Mouse (Mus musculus): Measurements from ENCODE around the gene Hbp1.
A peak's percentile ranks its signal among the peaks of the same experiment; 100 is the strongest.

The Hbp1 gene

DNA sequence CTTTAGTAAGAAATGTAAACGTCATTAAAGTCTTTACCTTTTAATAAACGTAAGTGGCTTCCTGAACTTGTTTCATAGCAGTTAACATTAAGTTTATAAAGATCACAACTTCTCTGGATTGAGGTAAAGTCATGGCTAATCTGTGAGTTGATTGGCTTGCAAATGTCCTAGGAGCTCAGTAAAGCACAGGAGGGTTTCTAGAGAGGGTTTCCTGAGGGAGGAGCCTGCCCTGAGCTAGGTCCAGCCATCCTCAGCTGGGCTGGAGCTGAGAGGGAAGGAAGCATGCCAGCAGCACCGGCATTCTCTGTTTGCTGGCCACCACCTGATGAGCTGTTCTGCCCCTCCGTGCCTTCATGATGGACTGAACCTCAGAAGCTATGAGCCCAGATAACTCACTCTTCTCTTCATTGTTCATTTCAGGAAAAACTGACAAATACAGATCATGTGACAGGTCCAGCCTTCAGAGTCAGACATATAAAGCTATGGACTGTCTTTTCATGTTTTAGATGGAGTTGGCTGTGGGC lies 49.9 kb downstream of the Hbp1 start:
- DNase-seq = no peak

DNA sequence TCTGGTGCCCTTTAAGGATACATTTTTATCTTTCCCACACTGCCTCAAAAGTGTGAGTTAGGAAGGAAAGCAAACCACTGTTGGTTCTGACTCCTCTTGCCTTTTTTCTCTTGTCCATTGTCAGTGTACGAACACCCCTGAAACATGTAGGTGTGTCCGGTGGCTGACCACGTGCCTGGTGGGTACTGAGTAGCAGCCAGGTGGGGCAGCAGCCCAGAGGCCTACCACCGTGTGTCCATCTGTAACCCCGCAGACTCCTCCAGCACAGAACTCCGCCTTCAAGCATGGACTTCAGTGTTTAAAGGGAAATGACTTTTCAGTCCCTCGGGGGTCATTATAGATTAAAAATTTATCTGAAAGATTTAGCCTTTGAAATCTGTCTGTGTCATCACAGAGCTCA lies 52.9 kb downstream of the Hbp1 start:
- DNase-seq = peak; percentile 84 to 88

DNA sequence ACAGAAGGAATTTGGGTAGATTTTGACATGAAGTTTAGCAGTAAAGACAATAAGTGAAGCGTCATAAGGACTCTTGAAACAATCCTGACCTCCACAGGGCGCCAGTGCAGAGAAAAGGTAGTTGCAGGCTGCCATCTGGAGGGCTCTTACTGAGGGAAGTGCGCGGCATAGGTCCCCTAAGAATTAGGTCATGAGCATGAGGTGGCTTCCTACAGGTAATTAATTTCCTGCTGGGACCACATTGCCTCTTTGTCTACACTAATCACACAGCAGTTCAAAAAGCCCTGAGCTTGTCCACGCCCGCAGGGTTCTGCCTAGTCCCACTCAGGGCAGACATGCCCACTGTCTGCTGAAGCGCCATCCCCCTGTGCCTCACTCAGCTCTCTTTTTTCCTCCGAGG lies 53.3 kb downstream of the Hbp1 start:
- peak; percentile 81 to 86 for DNase-seq

DNA sequence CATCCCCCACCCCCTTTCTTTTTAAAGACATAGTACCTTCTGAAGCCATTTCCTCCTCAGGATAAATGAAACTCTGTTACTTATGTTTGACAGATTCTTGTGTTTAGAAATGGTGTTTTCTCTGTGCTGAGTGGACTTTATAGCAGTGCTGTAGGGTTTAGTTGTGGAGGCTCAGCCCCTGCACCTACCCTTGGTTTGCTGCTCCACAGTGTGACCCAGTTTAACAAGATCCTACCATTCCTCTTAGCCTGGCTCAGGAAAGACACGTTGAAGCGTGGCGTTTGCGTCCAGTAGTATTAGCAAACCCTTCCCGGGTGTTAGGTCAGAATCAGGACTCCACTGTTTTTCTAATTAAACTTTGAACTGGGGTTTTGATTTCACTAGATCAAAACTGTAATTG lies 54.0 kb downstream of the Hbp1 start:
- DNase-seq = peak in 1 of 2 experiments; percentile 28

DNA sequence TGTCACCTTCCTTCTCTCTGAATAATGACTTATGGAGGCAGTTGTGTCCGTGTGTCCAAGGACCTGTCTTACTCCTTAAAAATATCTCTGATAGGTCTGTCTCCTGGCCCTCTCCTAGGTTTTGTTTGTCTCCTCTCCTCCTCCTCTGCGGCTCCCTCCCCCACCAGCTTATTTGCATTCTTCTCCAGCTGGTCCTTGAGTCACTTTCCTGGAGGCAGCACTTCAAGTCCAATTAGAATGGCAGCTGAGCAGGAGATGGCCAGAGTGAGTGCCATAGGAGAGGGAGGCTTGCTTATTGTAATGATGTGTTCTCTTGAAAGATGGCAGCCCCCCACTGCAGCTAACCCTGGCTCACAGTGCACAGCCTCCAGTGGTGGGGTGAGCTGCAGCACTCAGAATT lies 54.4 kb downstream of the Hbp1 start:
- peak; percentile 60 to 67 for DNase-seq

DNA sequence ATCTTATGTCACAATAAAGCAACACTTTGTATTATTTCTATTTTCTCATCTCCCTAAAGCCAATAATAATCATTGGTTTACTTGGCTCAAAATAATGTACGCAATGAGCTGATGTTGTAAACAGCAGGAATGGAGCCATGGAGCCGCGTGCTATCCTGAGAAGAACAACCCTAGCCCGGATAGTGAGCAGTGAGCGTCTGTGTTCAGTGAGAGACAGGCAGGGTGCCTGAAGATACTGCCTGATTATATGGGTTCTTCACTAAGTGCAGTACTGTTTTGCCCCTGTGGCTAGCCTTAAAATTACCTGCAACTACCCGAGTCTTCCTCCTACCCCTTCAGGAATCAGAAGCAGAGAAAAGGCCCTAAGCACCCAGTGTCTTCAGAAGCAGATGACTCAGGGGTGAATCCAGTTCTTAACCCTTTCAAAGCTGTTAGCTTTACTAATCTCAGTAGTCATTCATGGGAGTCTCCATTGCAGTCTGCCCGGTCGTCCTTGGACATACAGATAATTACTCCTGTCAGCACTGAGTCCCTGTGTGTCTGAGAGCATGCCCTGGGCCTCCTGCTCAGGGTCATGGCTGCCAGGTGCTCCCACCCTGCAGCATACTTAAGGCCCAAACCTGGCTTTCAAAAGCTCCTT lies 55.1 kb downstream of the Hbp1 start:
- DNase-seq = no peak

DNA sequence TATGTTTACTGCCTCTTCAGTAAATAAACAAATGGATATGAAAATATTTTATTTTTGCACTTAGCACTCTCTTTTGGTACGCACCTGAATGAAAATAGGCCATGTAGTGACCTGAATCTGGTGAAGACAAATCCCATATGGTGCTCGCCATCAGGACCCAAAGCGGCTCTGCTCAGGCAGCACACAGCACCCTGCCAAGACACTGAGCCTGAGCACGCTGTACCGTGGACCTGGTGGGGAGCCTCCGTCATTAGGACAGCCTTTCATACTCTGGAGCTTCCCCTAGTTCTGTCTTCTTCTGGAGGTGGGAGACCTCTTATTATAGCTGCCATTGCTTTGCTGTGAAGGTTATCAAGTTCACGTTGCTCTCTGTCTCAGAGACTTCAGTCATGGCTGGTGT lies 57.6 kb downstream of the Hbp1 start:
- DNase-seq = peak; percentile 76 to 77

DNA sequence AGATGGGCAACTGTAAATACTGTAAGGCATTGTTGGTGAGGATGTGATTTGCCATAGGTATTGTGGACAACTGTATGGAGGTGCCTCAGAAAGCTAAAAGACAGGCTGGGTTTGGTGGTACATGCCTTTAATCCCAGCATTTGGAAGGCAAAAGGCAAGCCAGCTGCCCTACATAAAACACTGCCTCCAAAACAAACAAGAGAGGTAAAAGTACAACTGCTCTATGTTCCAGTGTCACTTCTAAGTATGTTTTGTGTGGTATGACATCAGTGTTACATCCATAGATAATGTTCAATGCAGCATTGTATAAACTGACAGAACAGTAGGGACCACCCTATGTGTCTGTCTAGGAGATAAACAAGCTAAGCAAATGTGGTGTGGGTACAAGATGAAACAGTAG lies 58.3 kb downstream of the Hbp1 start:
- DNase-seq = no peak

DNA sequence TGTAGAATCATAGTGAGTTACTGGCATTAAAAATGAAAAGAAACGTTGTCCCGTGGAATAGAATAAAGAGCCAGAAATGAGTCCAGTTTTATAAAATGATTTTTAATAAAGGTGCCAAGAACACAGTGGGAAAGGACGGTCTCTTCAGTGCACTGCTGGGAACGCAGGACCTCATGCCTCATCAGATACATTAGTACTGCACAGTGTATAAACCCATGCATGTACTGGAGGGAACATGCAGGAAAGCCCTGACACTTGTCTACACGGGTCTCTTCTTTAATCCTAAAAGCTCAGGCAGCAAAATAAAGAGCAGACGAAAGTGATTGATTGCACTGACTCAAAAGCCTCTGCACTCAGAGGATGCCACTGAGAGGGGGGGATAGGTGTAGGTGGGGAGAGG lies 59.6 kb downstream of the Hbp1 start:
- DNase-seq = no peak

DNA sequence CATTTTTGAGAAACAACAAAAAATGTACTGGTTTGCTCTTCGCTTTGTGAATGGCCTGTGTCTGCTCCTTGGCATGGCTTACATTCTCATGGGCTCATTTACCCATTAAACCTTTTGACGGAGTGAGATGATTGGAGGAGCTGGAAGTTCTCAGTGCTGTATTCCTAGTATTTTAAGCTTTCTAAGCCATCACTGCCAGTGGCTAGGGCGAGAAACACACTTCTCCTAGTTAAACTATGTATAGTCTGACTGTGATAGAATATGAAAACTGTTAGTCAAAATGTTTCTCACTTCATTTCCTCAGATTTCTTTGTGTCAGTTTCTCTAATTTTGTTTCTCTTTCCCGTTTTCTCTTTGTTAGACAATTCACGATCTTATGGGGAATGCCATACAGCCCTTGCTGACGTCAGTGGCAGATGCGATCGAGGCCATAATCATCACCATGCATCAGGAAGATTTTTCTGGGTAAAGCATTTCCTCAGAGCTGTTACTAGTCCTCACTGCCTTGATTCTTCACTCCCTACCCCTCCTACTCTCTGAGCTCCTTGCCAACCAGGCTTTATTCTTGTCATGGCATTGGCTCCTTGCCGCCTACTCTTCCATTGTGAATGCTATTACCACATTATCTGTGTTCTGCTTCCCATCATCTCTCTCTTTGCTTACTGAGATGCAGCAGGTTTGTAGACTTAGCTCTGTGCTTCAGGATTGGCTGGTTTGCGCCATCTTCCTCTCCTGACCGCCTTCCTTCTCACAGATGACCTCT lies 64.3 kb downstream of the Hbp1 start:
- no peak for DNase-seq

DNA sequence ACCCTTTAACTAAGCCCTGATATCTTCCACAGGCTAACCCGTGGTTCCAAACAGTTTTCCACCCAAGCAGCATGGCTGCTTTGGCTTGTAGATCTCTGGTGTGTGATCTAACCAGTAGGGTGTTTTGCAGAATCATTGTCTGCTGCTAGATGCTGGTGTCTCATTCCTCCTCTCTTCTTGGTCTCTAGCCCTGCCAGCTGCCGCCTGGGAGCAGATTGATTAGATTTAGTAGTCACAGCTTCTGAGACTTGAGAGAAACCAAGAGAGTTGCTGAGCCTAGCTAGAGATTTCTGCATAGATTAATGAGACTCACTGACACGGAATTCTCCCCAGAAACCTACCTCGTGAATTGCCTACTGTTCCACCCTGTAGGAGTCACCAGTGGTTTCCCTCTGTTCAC lies 65.3 kb downstream of the Hbp1 start:
- DNase-seq = no peak

DNA sequence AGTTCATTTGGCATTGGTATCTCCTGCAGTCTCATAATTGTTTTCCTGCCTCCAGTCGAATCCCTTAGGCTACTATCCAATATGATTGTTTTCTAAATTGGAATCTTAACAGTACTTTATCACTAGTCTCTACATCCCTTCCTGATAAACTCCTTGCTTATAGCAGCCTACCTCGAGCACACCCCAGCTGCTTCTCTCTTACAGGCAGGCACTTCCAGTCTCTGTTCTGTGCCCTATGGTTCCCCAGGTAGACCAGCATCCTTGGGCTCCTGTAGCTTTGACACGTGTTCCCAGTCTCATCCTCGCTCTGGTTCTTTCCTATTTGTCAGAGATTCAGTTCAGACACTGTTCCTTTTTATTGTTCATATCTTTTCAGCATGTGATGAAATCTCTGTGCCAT lies 66.0 kb downstream of the Hbp1 start:
- no peak for DNase-seq

DNA sequence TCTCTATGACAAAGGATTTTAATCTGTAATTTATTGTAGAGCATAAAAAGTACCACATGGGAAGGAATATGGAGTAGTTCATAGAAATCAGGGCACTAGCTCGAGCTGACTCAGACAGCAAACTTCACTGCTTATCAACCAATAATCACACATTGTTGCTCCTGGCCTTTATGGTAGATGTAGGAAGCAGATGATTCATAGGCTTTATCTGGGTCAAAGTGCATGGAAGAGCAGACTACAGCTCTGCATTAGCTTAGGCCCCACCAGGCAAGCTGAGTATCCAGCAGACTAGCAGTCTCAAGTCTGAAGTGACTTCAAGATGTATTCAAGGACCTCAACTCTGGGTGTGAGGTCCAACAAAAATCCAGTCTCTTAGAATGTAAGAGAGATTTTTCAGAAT lies 67.6 kb downstream of the Hbp1 start:
- no peak for DNase-seq

DNA sequence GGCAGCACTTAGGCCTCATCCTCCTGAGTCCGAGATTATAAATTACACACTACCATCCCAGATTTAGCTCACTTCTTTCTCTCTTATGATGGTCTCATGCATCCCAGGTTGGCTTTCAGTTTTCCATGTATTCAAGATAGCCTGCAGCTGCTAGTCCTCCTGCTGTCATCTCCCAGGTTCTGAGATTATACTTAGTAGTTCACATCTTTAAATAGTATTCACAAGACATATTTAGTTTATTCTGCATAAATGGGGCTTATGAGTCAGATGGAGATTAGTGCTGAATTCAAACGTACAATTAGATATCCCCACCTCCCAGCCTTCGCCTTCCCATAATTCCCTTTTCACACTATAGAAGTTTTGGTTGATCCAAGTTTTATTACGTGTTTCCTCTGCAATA lies 73.6 kb downstream of the Hbp1 start:
- no peak for DNase-seq
